Mouse (Mus musculus) liver, adult 2 months (tissue): Measurements from ENCODE around the gene Rab11fip4. TPM values are rescaled to one million over a fixed set of nuclear protein-coding genes. Genes with fewer than 3 reads are reported as not detected.
A peak's percentile ranks its signal among the peaks of the same experiment; 100 is the strongest.

Source experiments
- DNase-seq: peaks from one replicate; pipeline ENCODE4 v3.0.0-alpha.2; 2011; ENCODE audit warnings: low read depth, low spot score; ENCODE audit errors: extremely low read depth
- H3K27ac ChIP-seq: fragments of 200-500 bp; replicated peaks from 2 replicates; pipeline ENCODE4 v1.5.1; 2012; ENCODE audit warnings: low read depth, mild to moderate bottlenecking, control low read depth, inconsistent platforms, low read length; ENCODE audit not compliant: insufficient read depth
- H3K27me3 ChIP-seq: fragments of 200-500 bp; 2 replicates; pipeline ENCODE4 v1.6.1; 2012; ENCODE audit warnings: mild to moderate bottlenecking, moderate library complexity, low read length, inconsistent platforms; ENCODE audit not compliant: control insufficient read depth, insufficient read depth
- H3K36me3 ChIP-seq: fragments of 200-500 bp; 2 replicates; pipeline ENCODE4 v1.6.1; 2012; ENCODE audit warnings: low read length, inconsistent platforms; ENCODE audit not compliant: control insufficient read depth, insufficient read depth
- H3K4me1 ChIP-seq: fragments of 200-500 bp; 2 replicates; pipeline ENCODE4 v1.6.1; 2011; ENCODE audit warnings: low read length; ENCODE audit not compliant: control insufficient read depth, insufficient read depth
- H3K4me3 ChIP-seq: fragments of 200-500 bp; 2 replicates; pipeline ENCODE4 v1.5.1; 2011; ENCODE audit warnings: low read depth, mild to moderate bottlenecking, control low read depth, low read length, moderate library complexity; ENCODE audit not compliant: insufficient read depth
- H3K79me2 ChIP-seq: fragments of 200-500 bp; 2 replicates; pipeline ENCODE4 v1.6.1; 2012; ENCODE audit warnings: inconsistent platforms, mild to moderate bottlenecking, low read length, moderate library complexity; ENCODE audit not compliant: control insufficient read depth, insufficient read depth
- H3K9ac ChIP-seq: fragments of 200-500 bp; 2 replicates; pipeline ENCODE4 v1.6.1; 2012; ENCODE audit warnings: low read depth, mild to moderate bottlenecking, control low read depth, inconsistent platforms, low read length
- CTCF ChIP-seq: fragments of 200-500 bp; IDR thresholded peaks from 2 replicates; pipeline ENCODE4 v1.5.1; 2011; ENCODE audit warnings: low read depth, low read length, control low read depth
- POLR2A ChIP-seq: fragments of 200-500 bp; IDR thresholded peaks from 2 replicates; pipeline ENCODE4 v1.6.1; 2011; ENCODE audit warnings: low read length, control low read depth; ENCODE audit not compliant: insufficient read depth; ENCODE audit errors: extremely low read depth
- WGBS: fragments of 180-500 bp; shearing (Covaris S2); methylation state at CpG from one replicate; pipeline ENCODE4 v1.1.7; 2018; 5-methylcytosine and 5-hydroxymethylcytosine counted together
- polyA plus RNA-seq: library from polyadenylated mRNA; depleted of rRNA; stranded (reverse); fragments of >200 nt; gene quantifications from 2 replicates; pipeline ENCODE4 v1.2.3, GENCODE M21; 2012
- total RNA-seq: library from RNA; depleted of rRNA; stranded (reverse); fragments of >200 nt; gene quantifications from 2 replicates; pipeline ENCODE4 v1.2.3, GENCODE M21; 2014

The Rab11fip4 gene
- total and polyA plus RNA-seq, 2 experiments = 3.1 to 8.1 TPM

DNA sequence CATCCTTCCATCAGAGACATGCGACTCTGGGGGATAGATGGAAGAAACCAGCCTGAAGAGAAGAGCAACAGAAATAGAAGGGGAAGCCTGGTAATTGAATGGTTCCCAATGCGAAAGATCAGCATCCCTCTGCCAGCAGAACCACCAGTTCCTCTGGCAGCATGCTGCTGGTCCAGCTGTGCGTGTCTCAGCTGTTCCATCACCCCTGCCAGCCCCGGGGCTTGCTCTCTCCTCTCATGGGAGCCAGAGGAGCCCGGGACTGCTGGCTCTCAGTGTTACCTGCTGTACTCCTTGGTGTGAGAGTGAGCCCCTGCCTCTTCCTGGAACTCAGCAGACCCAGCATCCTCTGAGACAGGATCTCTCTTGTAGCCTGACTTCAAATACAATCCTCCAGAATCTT lies 24.9 kb downstream of the Rab11fip4 start:
- no peak overlapping the region for H3K9ac ChIP-seq
- no peak for TF ChIP-seq CTCF
- TF ChIP-seq POLR2A = no peak
- H3K36me3 ChIP-seq = no peaks in the 10 kb centered on the region
- no peaks in the 10 kb centered on the region for H3K79me2 ChIP-seq
- 63% methylated on average over 5 of the region's 5 CpGs for WGBS
- H3K4me1 ChIP-seq = no peaks in the 10 kb centered on the region
- H3K27ac ChIP-seq = no peak overlapping the region
- H3K27me3 ChIP-seq = no peaks in the 10 kb centered on the region
- no peak overlapping the region for H3K4me3 ChIP-seq
- no peak for DNase-seq

DNA sequence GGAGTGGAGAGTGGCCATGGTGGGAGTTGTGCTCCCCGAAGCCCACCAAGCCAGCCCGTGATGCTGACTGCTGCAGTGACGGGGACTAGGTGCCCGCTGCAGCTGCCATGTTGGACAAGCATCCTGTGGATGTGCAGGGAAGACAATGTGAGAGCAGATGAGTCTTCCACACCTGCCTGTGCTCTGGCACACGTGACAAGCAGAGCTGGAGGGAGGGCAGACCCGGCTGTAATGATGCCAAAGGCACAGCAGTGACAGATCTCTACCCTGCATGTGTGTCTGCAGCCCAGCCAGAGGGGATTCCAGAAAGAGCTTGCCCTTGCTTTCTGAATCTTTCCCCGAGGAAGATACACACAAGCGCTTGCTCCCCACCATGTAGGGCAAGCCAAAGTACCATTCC lies 27.0 kb downstream of the Rab11fip4 start:
- Histone ChIP-seq H3K9ac (no peak overlapping the region), H3K79me2 (no peaks in the 10 kb centered on the region), H3K27ac (no peak overlapping the region), H3K4me1 (no peaks in the 10 kb centered on the region), H3K27me3 (no peaks in the 10 kb centered on the region), H3K4me3 (no peak overlapping the region), H3K36me3 (no peaks in the 10 kb centered on the region)
- no peak for TF ChIP-seq POLR2A
- no peak for TF ChIP-seq CTCF
- WGBS = 84% methylated on average over 8 of the region's 8 CpGs
- DNase-seq = no peak

DNA sequence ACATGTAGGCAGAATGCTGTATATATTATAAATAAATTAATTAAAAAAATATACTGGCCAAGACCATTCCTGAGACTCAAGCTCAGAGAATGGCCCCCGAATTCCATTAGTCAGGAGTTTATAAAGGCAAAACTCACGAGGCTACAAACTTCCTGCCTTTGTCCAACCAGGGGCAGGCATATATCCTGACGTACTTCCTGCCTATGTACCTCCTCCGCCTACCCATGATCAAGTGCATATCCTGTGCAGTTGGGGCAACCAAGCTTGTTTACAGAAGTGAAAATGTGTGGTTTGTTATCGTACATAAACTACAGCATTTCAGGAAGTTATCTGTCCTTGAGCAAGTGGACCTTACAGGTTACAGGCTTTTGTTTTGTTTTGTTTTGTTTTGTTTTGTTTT lies 32.0 kb downstream of the Rab11fip4 start:
- H3K27me3 ChIP-seq = no peaks in the 10 kb centered on the region
- H3K36me3 ChIP-seq = no peaks in the 10 kb centered on the region
- no peak overlapping the region for H3K4me3 ChIP-seq
- H3K27ac ChIP-seq = no peak overlapping the region
- DNase-seq = peak; percentile 45
- no peaks in the 10 kb centered on the region for H3K4me1 ChIP-seq
- 71% methylated on average over 5 of the region's 5 CpGs for WGBS
- H3K9ac ChIP-seq = no peak overlapping the region
- H3K79me2 ChIP-seq = no peaks in the 10 kb centered on the region
- TF ChIP-seq CTCF (no peak), POLR2A (no peak)

DNA sequence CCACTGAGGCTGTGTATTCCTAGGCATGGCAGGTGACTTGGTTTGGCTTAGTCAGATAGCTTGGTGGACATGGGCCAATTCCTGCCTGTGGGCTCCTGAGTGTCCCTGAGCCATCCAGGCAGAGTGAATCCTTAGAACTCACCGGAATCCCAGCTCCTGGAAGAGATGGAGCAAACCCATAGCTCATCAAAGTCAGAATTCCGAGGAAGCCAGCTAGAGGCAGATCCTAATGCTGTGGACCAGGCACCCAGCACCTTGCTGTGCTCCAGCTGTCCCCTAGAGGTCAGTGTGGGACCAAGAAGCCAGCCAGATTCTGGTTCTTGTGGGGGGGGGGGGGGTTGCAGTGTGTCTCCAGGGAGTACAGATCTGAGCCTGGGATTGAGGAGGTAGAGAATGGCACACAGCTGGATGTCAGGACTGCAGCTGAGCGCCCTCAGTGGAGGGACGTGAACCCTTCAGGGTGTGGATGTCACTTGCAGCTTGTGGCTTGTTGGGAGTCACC lies 33.8 kb downstream of the Rab11fip4 start:
- H3K9ac ChIP-seq = no peak overlapping the region
- H3K27me3 ChIP-seq = no peaks in the 10 kb centered on the region
- DNase-seq = peak; percentile 23
- no peaks in the 10 kb centered on the region for H3K79me2 ChIP-seq
- H3K4me3 ChIP-seq = no peak overlapping the region
- WGBS = 26% methylated on average over 4 of the region's 4 CpGs
- no peaks in the 10 kb centered on the region for H3K4me1 ChIP-seq
- H3K36me3 ChIP-seq = no peaks in the 10 kb centered on the region
- TF ChIP-seq POLR2A = no peak
- peak; percentile 87 for TF ChIP-seq CTCF
- no peak overlapping the region for H3K27ac ChIP-seq

DNA sequence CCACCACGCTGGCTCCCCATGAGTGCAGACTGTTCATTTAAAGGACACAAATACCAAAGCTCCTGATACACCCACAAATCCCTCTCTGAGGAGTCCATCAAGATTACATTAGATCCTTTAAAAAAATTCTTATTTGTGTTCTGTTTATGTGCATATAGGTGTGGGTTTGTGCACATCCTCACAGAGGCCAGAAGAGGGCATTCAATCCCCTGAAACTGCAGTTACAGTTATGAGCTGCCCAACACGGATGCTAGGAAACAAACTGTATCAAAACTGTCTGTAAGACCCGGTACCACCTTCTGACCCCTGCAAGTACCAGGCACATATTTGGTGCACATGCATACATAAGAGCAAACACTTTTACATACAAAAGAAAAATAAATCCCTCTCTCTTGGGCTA lies 37.7 kb downstream of the Rab11fip4 start:
- no peaks in the 10 kb centered on the region for H3K36me3 ChIP-seq
- peak; percentile 48 for DNase-seq
- H3K4me3 ChIP-seq = no peak overlapping the region
- H3K9ac ChIP-seq = no peak overlapping the region
- no peaks in the 10 kb centered on the region for H3K79me2 ChIP-seq
- H3K4me1 ChIP-seq = no peaks in the 10 kb centered on the region
- WGBS = 59% methylated on average over 3 of the region's 3 CpGs
- H3K27me3 ChIP-seq = no peaks in the 10 kb centered on the region
- TF ChIP-seq CTCF (peak; percentile 46), POLR2A (no peak)
- no peak overlapping the region for H3K27ac ChIP-seq

DNA sequence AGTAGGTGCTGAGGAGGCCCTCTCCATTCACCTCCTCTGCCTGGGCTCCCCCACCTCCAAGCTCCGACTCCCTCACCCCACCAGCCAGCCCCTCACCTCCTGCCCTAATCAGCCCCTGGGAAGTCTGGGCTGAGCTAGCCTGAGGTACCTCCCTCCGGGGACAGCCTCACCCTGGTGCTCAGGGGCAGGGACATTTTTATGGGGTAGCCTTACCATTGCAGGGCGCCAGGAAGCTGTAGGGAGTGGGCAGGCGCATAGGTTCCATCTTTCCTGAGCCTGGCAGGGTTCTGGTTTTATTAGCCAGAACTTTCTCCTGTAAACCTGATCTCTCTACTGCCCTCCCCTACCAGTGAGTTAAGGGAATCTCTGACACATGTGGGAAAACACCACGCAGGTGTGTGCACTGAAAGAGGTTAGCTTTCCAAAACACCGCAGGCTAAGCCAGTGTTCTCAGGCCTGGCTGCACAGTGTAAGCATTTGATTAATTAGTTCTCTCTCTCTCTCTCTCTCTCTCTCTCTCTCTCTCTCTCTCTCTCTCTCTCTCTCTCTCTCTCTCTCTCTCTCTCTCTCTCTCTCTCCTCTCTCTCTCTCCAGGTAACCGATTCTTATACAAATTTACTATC lies 38.9 kb downstream of the Rab11fip4 start:
- no peaks in the 10 kb centered on the region for H3K36me3 ChIP-seq
- H3K27ac ChIP-seq = no peak overlapping the region
- H3K79me2 ChIP-seq = no peaks in the 10 kb centered on the region
- no peak overlapping the region for H3K9ac ChIP-seq
- 88% methylated on average over 7 of the region's 7 CpGs for WGBS
- DNase-seq = no peak
- no peak overlapping the region for H3K4me3 ChIP-seq
- TF ChIP-seq POLR2A = no peak
- TF ChIP-seq CTCF = no peak
- no peaks in the 10 kb centered on the region for H3K27me3 ChIP-seq
- H3K4me1 ChIP-seq = no peaks in the 10 kb centered on the region
